Mouse (Mus musculus) olfactory bulb, adult 2 months (tissue): ENCODE results near the gene Cib1. TPM values are rescaled to one million over a fixed set of nuclear protein-coding genes. Genes with fewer than 3 reads are reported as not detected.

Source experiments
- H3K27ac ChIP-seq: fragments of 200-500 bp; 2 replicates; pipeline ENCODE4 v1.5.1; 2012; ENCODE audit warnings: low read depth, low read length; ENCODE audit not compliant: insufficient read depth
- H3K4me1 ChIP-seq: fragments of 200-500 bp; 2 replicates; pipeline ENCODE4 v1.6.1; 2012; ENCODE audit warnings: low read length; ENCODE audit not compliant: control insufficient read depth, insufficient read depth
- H3K4me3 ChIP-seq: fragments of 200-500 bp; 2 replicates; pipeline ENCODE4 v1.5.1; 2012; ENCODE audit warnings: mild to moderate bottlenecking, low read depth, low read length, moderate library complexity; ENCODE audit not compliant: insufficient read depth
- CTCF ChIP-seq: fragments of 200-500 bp; IDR thresholded peaks from 2 replicates; pipeline ENCODE4 v1.5.1; 2012; ENCODE audit warnings: low read depth, mild to moderate bottlenecking, low read length, moderate library complexity; ENCODE audit not compliant: insufficient read depth
- POLR2A ChIP-seq: fragments of 200-500 bp; IDR thresholded peaks from 2 replicates; pipeline ENCODE4 v1.6.1; 2012; ENCODE audit warnings: mild to moderate bottlenecking, low read depth, low read length, moderate library complexity; ENCODE audit not compliant: insufficient read depth
- WGBS: fragments of 180-500 bp; shearing (Covaris S2); methylation state at CpG from one replicate; pipeline ENCODE4 v1.1.7; 2018; 5-methylcytosine and 5-hydroxymethylcytosine counted together
- polyA plus RNA-seq: library from polyadenylated mRNA; stranded (reverse); fragments of >200 nt; gene quantifications from 2 replicates; pipeline ENCODE4 v1.2.4, GENCODE M21; 2012; ENCODE audit warnings: low replicate concordance; ENCODE audit not compliant: missing spikeins, insufficient read depth, insufficient read length

The Cib1 gene
- polyA plus RNA-seq, 1 experiment = not detected

DNA sequence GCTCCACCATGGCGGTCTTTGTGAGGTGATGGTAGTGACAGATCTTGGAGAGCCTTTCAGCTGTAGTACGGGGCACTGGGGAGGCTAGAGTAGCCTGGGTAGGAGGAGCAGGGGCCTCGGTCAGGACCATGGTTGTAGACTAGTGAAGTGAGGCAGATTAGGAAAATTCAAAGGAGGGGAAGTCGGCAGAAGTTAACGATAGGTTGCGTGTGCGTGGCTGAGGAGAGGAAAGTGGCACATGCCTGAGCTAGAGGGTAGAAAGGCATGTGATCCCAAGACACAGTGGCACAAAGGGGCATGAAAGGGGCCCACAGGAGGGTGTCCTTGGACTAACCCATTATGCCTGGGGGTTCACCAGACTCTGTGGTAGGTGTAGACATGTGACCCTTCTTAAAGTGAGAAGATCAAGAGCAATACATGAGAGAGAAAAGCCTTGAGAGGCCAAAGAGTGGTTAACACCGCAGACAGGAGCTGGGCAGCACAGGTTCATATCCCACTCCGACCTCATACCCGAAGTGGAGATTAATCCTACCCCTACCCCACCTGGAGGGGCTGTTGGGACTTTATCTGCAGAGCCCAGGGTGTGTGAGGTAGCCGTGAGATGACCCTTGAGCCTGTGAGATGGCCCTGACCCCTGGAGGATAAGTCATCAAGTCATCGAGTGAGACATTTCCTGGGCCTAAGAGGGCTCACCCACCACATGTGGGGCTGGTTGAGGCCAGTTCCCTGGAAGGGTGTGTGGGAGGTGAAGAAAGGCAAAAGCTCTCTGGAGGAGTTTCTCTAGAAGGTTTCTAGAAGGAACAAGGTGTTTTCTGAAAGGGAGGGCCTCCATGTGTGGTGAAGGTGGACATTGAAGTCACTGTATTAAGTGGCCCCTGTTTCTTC lies 26.7 kb downstream of the Cib1 start:
- no peak overlapping the region for H3K4me3 ChIP-seq
- WGBS = 78% methylated on average over 12 of the region's 12 CpGs
- peaks cover 61% of the 10 kb centered on the region for H3K4me1 ChIP-seq
- H3K27ac ChIP-seq = no peak overlapping the region
- TF ChIP-seq CTCF = no peak
- no peak for TF ChIP-seq POLR2A

DNA sequence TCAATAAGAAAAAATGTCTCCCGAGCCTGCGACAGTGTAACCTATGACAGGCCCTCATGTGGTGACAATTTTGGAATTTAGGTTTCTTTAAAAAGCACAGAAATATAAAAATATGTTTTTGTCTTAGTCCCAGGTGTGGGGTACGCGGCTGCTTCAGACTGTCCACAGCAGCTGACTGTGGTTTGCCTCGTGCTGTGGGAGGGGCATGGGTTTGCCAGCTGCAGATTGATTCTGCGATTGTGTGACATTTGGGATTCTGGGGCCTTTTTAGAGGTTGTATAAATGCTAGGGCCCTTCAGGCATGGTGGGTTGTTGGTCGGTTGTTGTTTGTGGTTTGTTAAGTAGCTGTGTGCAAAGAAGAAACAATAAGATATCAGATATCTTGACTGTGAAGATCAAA lies 27.7 kb downstream of the Cib1 start:
- no peak for TF ChIP-seq POLR2A
- no peak for TF ChIP-seq CTCF
- H3K4me1 ChIP-seq = peaks cover 69% of the 10 kb centered on the region
- H3K4me3 ChIP-seq = no peak overlapping the region
- 76% methylated on average over 7 of the region's 7 CpGs for WGBS
- H3K27ac ChIP-seq = no peak overlapping the region

DNA sequence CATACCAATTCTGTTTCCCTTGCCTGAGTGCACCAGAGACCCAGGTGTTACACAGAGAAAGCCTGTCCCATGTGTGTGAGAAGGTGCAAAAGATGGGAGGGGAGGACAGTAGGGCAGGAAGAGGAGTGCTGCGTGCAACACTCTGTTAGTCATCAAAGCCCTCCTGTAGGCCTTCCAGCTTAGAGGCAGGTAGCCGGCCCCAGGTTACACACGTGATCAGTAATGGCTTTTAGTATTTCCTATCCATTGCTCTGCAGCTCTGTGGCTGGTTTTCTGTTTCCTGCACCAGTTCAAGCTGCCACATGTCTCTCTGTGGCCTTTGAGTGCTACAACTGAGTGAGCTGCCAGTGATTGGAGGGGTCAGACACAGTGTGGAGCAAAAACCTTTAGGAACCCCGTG lies 28.3 kb downstream of the Cib1 start:
- Histone ChIP-seq H3K4me3 (no peak overlapping the region), H3K4me1 (peaks cover 69% of the 10 kb centered on the region), H3K27ac (no peak overlapping the region)
- TF ChIP-seq POLR2A (no peak), CTCF (no peak)
- 86% methylated on average over 4 of the region's 4 CpGs for WGBS

DNA sequence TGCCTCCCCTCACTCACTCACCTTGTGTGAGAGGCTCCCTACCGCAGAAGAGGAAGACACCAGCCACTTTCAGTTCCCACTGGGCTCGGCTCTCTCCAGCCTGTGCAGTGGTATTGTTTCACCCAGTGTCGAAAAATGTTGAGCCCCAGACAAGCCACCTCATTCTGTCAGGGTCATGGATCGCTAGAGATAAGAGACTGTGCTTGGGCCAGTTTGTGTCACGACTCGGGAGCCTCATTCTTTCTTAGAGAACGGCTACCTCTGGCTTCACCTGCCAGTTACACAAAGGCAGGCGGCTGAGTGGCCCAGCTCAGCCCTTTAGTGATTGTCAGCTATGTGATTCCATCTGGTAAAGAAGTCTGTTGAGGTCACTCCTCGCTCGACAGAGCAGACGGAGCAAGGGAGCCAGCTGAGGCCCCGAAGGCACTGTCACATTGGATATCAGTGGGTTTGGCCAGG lies 28.9 kb downstream of the Cib1 start:
- H3K4me1 ChIP-seq = peaks cover 69% of the 10 kb centered on the region

DNA sequence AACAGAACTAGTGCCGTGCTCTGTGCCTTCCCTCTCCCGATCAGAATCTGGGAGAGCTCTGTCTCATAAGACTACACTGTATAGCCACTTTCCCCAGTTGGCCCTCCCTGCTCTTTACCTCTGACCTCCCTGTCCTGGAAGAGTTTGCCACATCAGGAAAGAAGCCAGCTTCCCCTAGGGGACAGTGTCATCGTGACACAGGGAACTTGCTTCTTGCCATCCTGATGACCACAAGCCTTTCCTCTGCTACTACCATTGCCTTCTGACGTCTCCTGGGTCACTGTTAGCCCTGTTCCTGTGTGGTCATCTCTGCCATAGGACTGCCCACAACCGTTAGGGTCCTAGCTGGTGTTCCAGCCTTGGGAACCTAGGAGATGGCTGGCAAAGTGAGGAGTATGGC lies 29.7 kb downstream of the Cib1 start:
- H3K27ac ChIP-seq = no peak overlapping the region

More for the DNA sequence above, 28.9 kb downstream of the Cib1 start:
- WGBS = 68% methylated on average over 12 of the region's 12 CpGs
- Histone ChIP-seq H3K4me3 (no peak overlapping the region), H3K27ac (no peak overlapping the region)
- TF ChIP-seq POLR2A = no peak
- no peak for TF ChIP-seq CTCF

DNA sequence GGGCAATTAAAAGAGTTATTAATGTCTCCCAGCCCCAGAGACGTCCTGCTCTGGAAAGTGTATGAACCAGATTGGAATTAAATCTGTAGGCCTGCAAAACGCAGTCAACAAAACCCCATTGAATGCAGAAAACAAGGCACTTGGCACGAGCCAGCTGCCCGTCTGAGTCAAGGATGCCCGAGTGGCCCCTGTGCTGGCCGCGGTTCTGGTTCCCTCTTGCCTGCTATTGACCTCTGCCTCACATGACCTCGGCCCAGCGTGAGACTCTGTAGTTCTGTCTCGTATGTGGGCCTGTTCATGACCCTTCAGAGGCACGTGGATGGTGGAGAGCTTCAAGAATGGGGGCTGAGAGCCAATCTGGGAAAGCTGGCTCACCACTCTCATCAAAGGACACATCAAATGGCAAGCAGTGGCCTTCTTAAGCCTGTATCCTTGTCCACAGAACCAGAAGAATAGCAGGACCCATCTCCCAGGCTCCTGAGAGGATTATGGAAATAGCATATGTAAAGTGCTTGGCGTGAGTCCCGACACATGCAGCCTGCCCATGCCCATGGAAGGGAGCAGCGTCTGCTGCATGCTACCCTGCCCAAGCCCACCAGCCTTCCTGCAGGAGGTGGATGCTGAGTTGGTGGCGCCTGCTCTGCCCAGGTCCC lies 30.6 kb downstream of the Cib1 start:
- no peak overlapping the region for H3K27ac ChIP-seq
- H3K4me1 ChIP-seq = peaks cover 61% of the 10 kb centered on the region
- WGBS = 53% methylated on average over 15 of the region's 15 CpGs
- no peak overlapping the region for H3K4me3 ChIP-seq
- TF ChIP-seq POLR2A (no peak), CTCF (no peak)

More for the DNA sequence above, 29.7 kb downstream of the Cib1 start:
- TF ChIP-seq POLR2A = no peak
- no peak for TF ChIP-seq CTCF
- Histone ChIP-seq H3K4me3 (no peak overlapping the region), H3K4me1 (peaks cover 64% of the 10 kb centered on the region)
- WGBS = 74% methylated on average over 5 of the region's 5 CpGs

DNA sequence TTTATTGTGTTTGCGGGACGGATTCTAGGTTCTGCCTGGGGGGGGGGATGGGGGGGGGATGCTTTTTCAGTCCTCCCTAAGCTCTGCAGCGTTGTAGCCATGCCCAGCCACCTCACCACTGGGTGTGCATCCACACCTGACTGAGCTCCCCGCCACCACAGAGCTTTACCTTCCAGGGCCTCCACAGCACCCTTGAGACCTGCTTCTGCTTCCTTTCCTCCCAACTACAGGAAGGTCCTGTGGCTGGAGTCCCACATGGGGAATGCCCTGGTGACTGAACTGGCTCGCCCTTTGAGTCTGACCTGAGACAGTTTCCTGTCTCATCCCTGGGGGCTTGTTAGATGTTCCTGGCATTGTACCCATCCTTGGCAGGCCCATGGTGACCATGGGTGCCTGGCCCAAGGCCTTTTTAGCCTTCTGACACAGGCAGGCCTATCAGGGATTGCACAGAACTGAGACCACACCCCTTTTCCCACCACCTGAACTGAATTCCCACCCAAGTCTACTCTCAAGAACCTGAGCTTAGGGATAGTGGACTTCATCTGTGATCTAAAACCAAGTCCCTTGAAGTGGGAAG lies 31.6 kb downstream of the Cib1 start:
- Histone ChIP-seq H3K4me3 (no peak overlapping the region), H3K4me1 (peaks cover 54% of the 10 kb centered on the region), H3K27ac (no peak overlapping the region)
- WGBS = 71% methylated on average over 5 of the region's 5 CpGs
- TF ChIP-seq POLR2A (no peak), CTCF (no peak)

DNA sequence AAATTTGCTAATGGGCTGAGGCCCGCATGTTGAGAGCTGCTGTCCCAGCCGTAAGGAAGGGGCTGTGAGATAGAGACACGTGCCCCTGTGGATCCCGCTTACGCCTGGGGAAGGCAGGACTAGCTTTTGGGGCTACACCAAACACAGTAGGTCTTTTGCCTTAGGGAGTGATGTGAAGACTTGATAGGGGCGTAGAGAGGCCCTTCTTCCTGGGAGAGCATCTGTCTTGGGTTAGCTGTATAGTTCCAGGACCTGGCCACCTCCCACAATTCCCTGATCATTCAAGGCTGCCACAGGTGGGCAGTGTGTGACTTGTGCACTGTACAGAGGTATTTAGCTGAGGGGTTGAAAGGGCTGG lies 32.0 kb downstream of the Cib1 start:
- 81% methylated on average over 6 of the region's 6 CpGs for WGBS
- Histone ChIP-seq H3K27ac (no peak overlapping the region), H3K4me1 (peaks cover 50% of the 10 kb centered on the region), H3K4me3 (no peak overlapping the region)
- TF ChIP-seq POLR2A (no peak), CTCF (no peak)
